Comparison of ENCODE assay signal across 9 mouse cellular contexts in the genomic region with DNA sequence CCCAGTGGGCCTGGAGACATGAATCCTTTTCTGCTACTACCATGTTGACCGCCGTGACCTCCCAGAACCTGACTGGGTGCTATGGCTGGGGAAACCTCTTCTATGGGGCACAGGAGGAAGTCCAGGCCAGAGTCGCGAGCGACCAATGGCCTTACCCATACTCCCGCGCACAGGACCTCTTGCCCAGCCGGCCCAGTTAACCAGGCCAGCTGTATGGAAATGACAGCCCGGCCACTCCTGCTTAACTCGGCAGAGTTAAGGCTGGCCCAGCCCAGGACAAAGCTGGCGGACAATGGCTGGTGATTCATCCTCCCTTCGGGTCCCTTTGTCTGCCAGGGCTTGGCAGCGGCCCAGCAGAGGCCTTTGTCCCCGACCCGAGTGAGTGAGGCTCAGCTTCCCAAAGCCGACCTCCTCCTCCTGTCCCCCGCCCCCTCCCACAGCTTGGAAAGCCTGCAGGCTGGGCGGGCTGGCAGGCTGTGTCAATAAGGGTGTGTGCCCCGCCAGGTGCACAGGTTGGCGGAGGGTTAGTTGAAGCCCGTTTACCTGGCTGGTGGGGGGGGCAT. TPM values are rescaled to one million over a fixed set of nuclear protein-coding genes. Genes with fewer than 3 reads are reported as not detected.
DNase-seq lines count a peak whose midpoint lies in the region; ATAC-seq lines count a peak whose summit lies in the region.
"Had no signal": no experiment of that assay in that cellular context is flagged by ENCODE, and none has a peak within 500 bp of the region (broad histone marks: within the 10 kb centered on the region; RNA-seq: fewer than 3 reads in every experiment).

No protein-coding gene starts in this region.

- peak; percentile 47 to 50 for DNase-seq in cerebellum, adult 18-20 months
- DNase-seq in gastrocnemius, adult 18-20 months (ENCODE audit: low spot score), result peak; percentile 69

- H3K36me3 ChIP-seq in erythroblast, embryonic 14.5 days (ENCODE audit: control insufficient read depth), result peaks cover 64% of the 10 kb centered on the region
- H3K36me3 ChIP-seq in hindbrain, embryonic 13.5 days, result peaks cover 18% of the 10 kb centered on the region
- peaks cover 8% of the 10 kb centered on the region; the same call in 1 of the 2 replicates for H3K36me3 ChIP-seq in limb, embryonic 13.5 days
- peaks cover 27% of the 10 kb centered on the region for H3K36me3 ChIP-seq in midbrain, embryonic 13.5 days
- peaks cover 18% of the 10 kb centered on the region for H3K36me3 ChIP-seq in stomach, embryonic 15.5 days

- H3K4me3 ChIP-seq in erythroblast, embryonic 14.5 days (replicated peaks), result peak overlapping the region; percentile 83
- peak overlapping the region; percentile 55 for H3K4me3 ChIP-seq in hindbrain, embryonic 13.5 days
- H3K4me3 ChIP-seq in limb, embryonic 13.5 days, result peak overlapping the region; percentile 57
- H3K4me3 ChIP-seq in midbrain, embryonic 13.5 days (replicated peaks), result peak overlapping the region; percentile 52
- peak overlapping the region; percentile 70 for H3K4me3 ChIP-seq in stomach, embryonic 15.5 days (replicated peaks)

- H3K4me2 ChIP-seq in hindbrain, embryonic 13.5 days, result peak overlapping the region; percentile 86
- H3K4me2 ChIP-seq in limb, embryonic 13.5 days (replicated peaks), result peak overlapping the region; percentile 89
- H3K4me2 ChIP-seq in midbrain, embryonic 13.5 days (replicated peaks), result peak overlapping the region; percentile 66
- H3K4me2 ChIP-seq in stomach, embryonic 15.5 days, result peak overlapping the region; percentile 83

- peaks cover 97% of the 10 kb centered on the region for H3K4me1 ChIP-seq in erythroblast, embryonic 14.5 days (ENCODE audit: control insufficient read depth)
- peaks cover 82% of the 10 kb centered on the region for H3K4me1 ChIP-seq in hindbrain, embryonic 13.5 days (replicated peaks)
- peaks cover 64% of the 10 kb centered on the region for H3K4me1 ChIP-seq in limb, embryonic 13.5 days
- peaks cover 85% of the 10 kb centered on the region for H3K4me1 ChIP-seq in midbrain, embryonic 13.5 days (replicated peaks)
- peaks cover 69% of the 10 kb centered on the region for H3K4me1 ChIP-seq in stomach, embryonic 15.5 days

- no peak for ATAC-seq in erythroblast, adult 5-6 weeks (replicated peaks; ENCODE audit: low FRiP score, poor library complexity, severe bottlenecking)
- ATAC-seq in hindbrain, embryonic 13.5 days (ENCODE audit: low FRiP score), result peak; percentile 29
- ATAC-seq in limb, embryonic 13.5 days (ENCODE audit: low FRiP score, low read depth), result no peak
- peak; percentile 65 for ATAC-seq in midbrain, embryonic 13.5 days
- peak; percentile 75 for ATAC-seq in stomach, embryonic 15.5 days (ENCODE audit: insufficient read depth, low FRiP score, low read depth)

- H3K9me3 ChIP-seq in erythroblast, embryonic 14.5 days (ENCODE audit: control insufficient read depth, low read length), result peaks cover 15% of the 10 kb centered on the region
- no peaks in the 10 kb centered on the region for H3K9me3 ChIP-seq in hindbrain, embryonic 13.5 days
- no peaks in the 10 kb centered on the region for H3K9me3 ChIP-seq in limb, embryonic 13.5 days
- H3K9me3 ChIP-seq in midbrain, embryonic 13.5 days, result no peaks in the 10 kb centered on the region
- no peaks in the 10 kb centered on the region for H3K9me3 ChIP-seq in stomach, embryonic 15.5 days

- H3K27me3 ChIP-seq in erythroblast, embryonic 14.5 days (ENCODE audit: control insufficient read depth), result peaks cover 59% of the 10 kb centered on the region
- H3K27me3 ChIP-seq in hindbrain, embryonic 13.5 days, result peaks cover 40% of the 10 kb centered on the region
- H3K27me3 ChIP-seq in limb, embryonic 13.5 days, result peaks cover 66% of the 10 kb centered on the region
- peaks cover 10% of the 10 kb centered on the region for H3K27me3 ChIP-seq in midbrain, embryonic 13.5 days
- H3K27me3 ChIP-seq in stomach, embryonic 15.5 days (replicated peaks), result peaks cover 6% of the 10 kb centered on the region

- 5% methylated on average over 21 of the region's 21 CpGs for WGBS in hindbrain, embryonic 13.5 days
- 12% methylated on average over 21 of the region's 21 CpGs for WGBS in limb, embryonic 13.5 days
- under 1% methylated on average over 21 of the region's 21 CpGs for whole genome bisulfite sequencing in midbrain, embryonic 13.5 days
- WGBS in stomach, embryonic 15.5 days, result 13% methylated on average over 21 of the region's 21 CpGs

- H3K9ac ChIP-seq in hindbrain, embryonic 13.5 days, result peak overlapping the region; percentile 83
- peak overlapping the region; percentile 74 for H3K9ac ChIP-seq in limb, embryonic 13.5 days
- H3K9ac ChIP-seq in midbrain, embryonic 13.5 days (replicated peaks), result peak overlapping the region; percentile 76
- peak overlapping the region; percentile 14; the same call in 1 of the 2 replicates for H3K9ac ChIP-seq in stomach, embryonic 15.5 days

- H3K27ac ChIP-seq in hindbrain, embryonic 13.5 days, result peak overlapping the region; percentile 92
- peak overlapping the region; percentile 85 for H3K27ac ChIP-seq in limb, embryonic 13.5 days
- peak overlapping the region; percentile 96 for H3K27ac ChIP-seq in midbrain, embryonic 13.5 days
- H3K27ac ChIP-seq in stomach, embryonic 15.5 days, result peak overlapping the region; percentile 97

RNA-seq across cellular contexts. Expression of gene Lfng, which starts 4.0 kb away (rescaled TPM):
- polyA plus RNA-seq in erythroblast, embryonic 14.5 days (2012), result 2.6 and 3.7 TPM in 2 replicates
- total RNA-seq in erythroblast, adult 5-6 weeks (2015; ENCODE audit: low replicate concordance), result 2.9 and 9.4 TPM in 2 replicates
- total RNA-seq in erythroblast, adult 5-6 weeks (2017; ENCODE audit: low replicate concordance), result 4.4 and 9.9 TPM in 2 replicates
- 1 to 10 TPM; 3.3 to 3.5 TPM for total RNA-seq in gastrocnemius, adult 18-20 months (2021)
- polyA plus RNA-seq in hindbrain, embryonic 13.5 days (2015; fragmentation: Nextera tagmentation; extraction: Ambion mirVana), result 22.9 and 27.1 TPM in 2 replicates
- 13.4 and 13.5 TPM in 2 replicates for polyA plus RNA-seq in limb, embryonic 13.5 days (2015; fragmentation: Nextera tagmentation; extraction: Ambion mirVana)
- 25.0 and 25.7 TPM in 2 replicates for polyA plus RNA-seq in midbrain, embryonic 13.5 days (2015; fragmentation: Nextera tagmentation; extraction: Ambion mirVana)
- 24.5 and 25.6 TPM in 2 replicates for polyA plus RNA-seq in stomach, embryonic 15.5 days (2015; fragmentation: Nextera tagmentation; extraction: Ambion mirVana)

RNA-seq across cellular contexts. Expression of gene Ttyh3, which starts 37.7 kb away (rescaled TPM):
- 8.6 and 8.9 TPM in 2 replicates for polyA plus RNA-seq in erythroblast, embryonic 14.5 days (2012)
- total RNA-seq in erythroblast, adult 5-6 weeks (2015; ENCODE audit: low replicate concordance), result 17.9 and 18.8 TPM in 2 replicates
- total RNA-seq in erythroblast, adult 5-6 weeks (2017; ENCODE audit: low replicate concordance), result 3.7 and 7.0 TPM in 2 replicates
- total RNA-seq in gastrocnemius, adult 18-20 months (2021), result 1 to 10 TPM; 4.1 to 5.4 TPM
- polyA plus RNA-seq in hindbrain, embryonic 13.5 days (2015; fragmentation: Nextera tagmentation; extraction: Ambion mirVana), result 65.3 and 67.4 TPM in 2 replicates
- polyA plus RNA-seq in limb, embryonic 13.5 days (2015; fragmentation: Nextera tagmentation; extraction: Ambion mirVana), result 39.0 and 42.1 TPM in 2 replicates
- polyA plus RNA-seq in midbrain, embryonic 13.5 days (2015; fragmentation: Nextera tagmentation; extraction: Ambion mirVana), result 53.6 and 76.6 TPM in 2 replicates
- polyA plus RNA-seq in stomach, embryonic 15.5 days (2015; fragmentation: Nextera tagmentation; extraction: Ambion mirVana), result 31.9 and 38.0 TPM in 2 replicates

RNA-seq across cellular contexts. Expression of gene Grifin, which starts 46.2 kb away (rescaled TPM):
- 5.4 and 6.1 TPM in 2 replicates for polyA plus RNA-seq in erythroblast, embryonic 14.5 days (2012)
- not detected in 2 replicates for total RNA-seq in erythroblast, adult 5-6 weeks (2015; ENCODE audit: low replicate concordance)
- total RNA-seq in erythroblast, adult 5-6 weeks (2017; ENCODE audit: low replicate concordance), result not detected in 2 replicates
- total RNA-seq in gastrocnemius, adult 18-20 months (2021), result not detected
- not detected in 2 replicates for polyA plus RNA-seq in hindbrain, embryonic 13.5 days (2015; fragmentation: Nextera tagmentation; extraction: Ambion mirVana)
- not detected in 2 replicates for polyA plus RNA-seq in limb, embryonic 13.5 days (2015; fragmentation: Nextera tagmentation; extraction: Ambion mirVana)
- not detected in 2 replicates for polyA plus RNA-seq in midbrain, embryonic 13.5 days (2015; fragmentation: Nextera tagmentation; extraction: Ambion mirVana)
- polyA plus RNA-seq in stomach, embryonic 15.5 days (2015; fragmentation: Nextera tagmentation; extraction: Ambion mirVana), result 0.23 and 0.39 TPM in 2 replicates
- total RNA-seq: left cerebral cortex, postnatal 10 days had no signal

Comparison
In these comparisons a context has a peak if more than half of its experiments do, and no peak if none do; other contexts are left out.
1. ATAC-seq: peak in hindbrain, embryonic 13.5 days (single experiment), midbrain, embryonic 13.5 days (single experiment) and stomach, embryonic 15.5 days (single experiment); none in erythroblast, adult 5-6 weeks (single experiment) and limb, embryonic 13.5 days (single experiment).
2. H3K9ac ChIP-seq: peak in every context shown above with its lines; median percentile 83 in hindbrain, embryonic 13.5 days; 76 in midbrain, embryonic 13.5 days; 74 in limb, embryonic 13.5 days; 14 in stomach, embryonic 15.5 days.
3. Peak in every context shown above with its lines, with median percentiles within 50 percentile points of each other: H3K4me3 ChIP-seq, H3K27ac ChIP-seq and H3K4me2 ChIP-seq.